Mouse (Mus musculus): ENCODE results near the gene Prss50. TPM values are rescaled to one million over a fixed set of nuclear protein-coding genes. Genes with fewer than 3 reads are reported as not detected.

Gene Prss50
- polyA plus RNA-seq, 1 experiment from 2014 or later, result 0.94 TPM

DNA sequence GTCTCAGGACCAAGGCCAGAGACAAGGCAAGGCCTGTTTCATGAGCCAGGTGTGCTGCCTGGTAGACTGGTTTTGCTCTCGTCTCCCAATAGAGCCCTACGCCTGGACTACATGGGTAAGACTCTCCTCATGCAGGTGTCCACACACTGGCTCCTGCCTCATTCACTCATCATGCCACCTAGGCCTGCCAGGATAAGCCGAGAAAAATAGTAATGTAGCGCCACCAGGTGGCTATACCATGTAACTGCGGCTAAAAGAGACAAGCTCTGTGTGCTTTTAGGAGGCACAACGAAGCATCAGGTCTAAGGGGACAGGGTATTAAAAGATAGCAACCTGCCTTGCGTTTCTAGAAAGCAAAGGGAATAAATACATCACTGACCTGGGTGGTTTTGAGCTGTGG, 13.3 kb downstream of the Prss50 start:
- H3K4me3 ChIP-seq (ENCODE audit: low read length), result no peak overlapping the region
- no peak overlapping the region for H3K9ac ChIP-seq (replicated peaks; ENCODE audit: low read length)
- no peak overlapping the region for H3K4me2 ChIP-seq (replicated peaks; ENCODE audit: low read depth, low read length)
- no peak for ATAC-seq (ENCODE audit: low FRiP score, low TSS enrichment)
- H3K27me3 ChIP-seq (ENCODE audit: insufficient read depth, low read length), result no peaks in the 10 kb centered on the region; the same call in 1 of the 2 replicates
- no peaks in the 10 kb centered on the region for H3K9me3 ChIP-seq (ENCODE audit: low read length)
- no peaks in the 10 kb centered on the region for H3K36me3 ChIP-seq (ENCODE audit: insufficient read depth, low read length)
- 19% methylated on average over 7 of the region's 7 CpGs for WGBS
- no peak overlapping the region for H3K27ac ChIP-seq (ENCODE audit: low read length)
- H3K4me1 ChIP-seq (ENCODE audit: insufficient read depth, low read length), result peaks cover 22% of the 10 kb centered on the region; the same call in 1 of the 2 replicates

DNA sequence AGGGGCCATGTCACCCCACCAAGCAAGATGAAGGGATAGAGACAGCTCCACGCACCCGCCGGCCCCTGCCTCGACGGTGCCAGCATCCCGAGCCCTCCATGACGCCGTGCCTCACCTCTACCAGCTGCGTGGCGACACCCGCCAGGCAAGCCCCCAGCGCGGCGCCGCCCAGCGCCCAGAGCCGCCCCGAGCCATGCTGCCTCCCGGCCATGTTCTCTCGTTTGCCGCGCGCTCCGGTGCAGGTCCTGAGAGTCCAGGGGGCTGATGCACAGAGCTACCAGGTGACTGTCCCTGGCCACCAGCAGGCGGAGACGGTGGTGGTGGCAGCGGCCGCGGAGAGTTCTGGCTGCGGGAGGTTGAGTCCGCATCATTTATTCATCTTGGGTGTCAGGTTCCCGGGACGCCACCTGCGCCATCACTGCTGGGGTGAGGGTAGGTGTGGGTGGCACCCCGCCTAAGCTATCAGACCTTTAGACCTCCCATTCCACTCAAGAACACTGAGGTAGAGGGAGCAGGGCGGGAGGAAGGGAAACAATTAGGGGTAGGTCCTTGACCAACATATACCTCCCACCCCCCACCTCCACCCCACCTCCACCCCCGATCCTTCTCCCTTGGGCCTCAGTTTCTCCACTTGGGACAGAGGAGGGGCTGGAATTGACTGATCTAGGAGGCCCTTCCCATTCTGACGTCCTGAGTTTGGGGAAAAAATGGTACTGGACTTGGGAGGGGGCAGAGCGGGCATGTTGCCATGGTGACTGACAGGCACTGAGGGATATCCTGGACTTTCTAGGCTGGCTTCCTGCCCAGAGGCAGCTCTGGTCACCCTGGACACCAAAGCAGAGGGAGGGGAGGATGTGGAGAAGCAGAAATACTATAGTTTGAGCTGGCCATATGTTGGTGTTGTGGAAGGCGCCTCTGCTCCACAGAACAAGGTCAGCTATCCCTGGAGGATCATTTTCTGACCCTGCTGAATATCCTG, 16.2 kb downstream of the Prss50 start:
- no peaks in the 10 kb centered on the region; the same call in 1 of the 2 replicates for H3K27me3 ChIP-seq (ENCODE audit: insufficient read depth, low read length)
- H3K9me3 ChIP-seq (ENCODE audit: low read length), result no peaks in the 10 kb centered on the region
- H3K4me1 ChIP-seq (ENCODE audit: insufficient read depth, low read length), result peaks cover 22% of the 10 kb centered on the region; the same call in 1 of the 2 replicates
- H3K4me2 ChIP-seq (replicated peaks; ENCODE audit: low read depth, low read length), result peak overlapping the region; percentile 63
- no peak overlapping the region for H3K27ac ChIP-seq (ENCODE audit: low read length)
- peak overlapping the region; percentile 39; the same call in 1 of the 2 replicates for H3K9ac ChIP-seq (replicated peaks; ENCODE audit: low read length)
- peak; percentile 42; the same call in 1 of the 2 replicates for ATAC-seq (ENCODE audit: low FRiP score, low TSS enrichment)
- no peaks in the 10 kb centered on the region for H3K36me3 ChIP-seq (ENCODE audit: insufficient read depth, low read length)
- H3K4me3 ChIP-seq (ENCODE audit: low read length), result peak overlapping the region; percentile 38
- WGBS, result 9% methylated on average over 40 of the region's 40 CpGs

DNA sequence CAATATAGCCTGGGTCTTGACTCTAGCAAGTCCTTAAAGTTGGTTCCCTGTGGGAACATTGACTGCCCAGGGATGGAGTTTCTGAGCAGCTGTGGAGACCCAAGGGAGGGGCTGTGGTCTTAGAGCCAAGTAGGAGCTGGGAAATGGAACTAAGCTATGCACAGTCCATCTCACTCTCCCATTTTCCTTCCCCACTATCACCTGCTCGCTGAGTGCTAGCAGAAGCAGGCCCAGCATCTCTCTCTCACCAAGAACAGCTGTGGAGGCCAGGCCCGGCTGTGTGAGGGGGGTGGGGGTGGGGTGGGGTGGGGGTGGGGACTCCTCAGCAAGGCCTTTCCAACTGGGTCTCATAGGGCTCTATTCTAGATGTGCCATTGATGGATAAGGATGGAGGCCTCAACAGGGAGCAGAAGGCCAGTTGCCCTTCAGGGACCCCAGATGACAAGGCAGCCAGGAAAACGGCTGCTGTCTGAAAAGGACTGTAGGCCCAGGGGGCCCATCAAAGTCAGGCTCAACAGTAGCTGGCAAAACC, 17.0 kb downstream of the Prss50 start:
- H3K4me1 ChIP-seq (ENCODE audit: insufficient read depth, low read length), result peaks cover 27% of the 10 kb centered on the region
- H3K9ac ChIP-seq (replicated peaks; ENCODE audit: low read length), result no peak overlapping the region
- H3K4me2 ChIP-seq (replicated peaks; ENCODE audit: low read depth, low read length), result no peak overlapping the region
- no peak overlapping the region for H3K27ac ChIP-seq (ENCODE audit: low read length)
- no peaks in the 10 kb centered on the region; the same call in 1 of the 2 replicates for H3K27me3 ChIP-seq (ENCODE audit: insufficient read depth, low read length)
- H3K9me3 ChIP-seq (ENCODE audit: low read length), result no peaks in the 10 kb centered on the region
- no peaks in the 10 kb centered on the region for H3K36me3 ChIP-seq (ENCODE audit: insufficient read depth, low read length)
- H3K4me3 ChIP-seq (ENCODE audit: low read length), result no peak overlapping the region
- WGBS, result 25% methylated on average over 3 of the region's 3 CpGs
- ATAC-seq (ENCODE audit: low FRiP score, low TSS enrichment), result no peak

DNA sequence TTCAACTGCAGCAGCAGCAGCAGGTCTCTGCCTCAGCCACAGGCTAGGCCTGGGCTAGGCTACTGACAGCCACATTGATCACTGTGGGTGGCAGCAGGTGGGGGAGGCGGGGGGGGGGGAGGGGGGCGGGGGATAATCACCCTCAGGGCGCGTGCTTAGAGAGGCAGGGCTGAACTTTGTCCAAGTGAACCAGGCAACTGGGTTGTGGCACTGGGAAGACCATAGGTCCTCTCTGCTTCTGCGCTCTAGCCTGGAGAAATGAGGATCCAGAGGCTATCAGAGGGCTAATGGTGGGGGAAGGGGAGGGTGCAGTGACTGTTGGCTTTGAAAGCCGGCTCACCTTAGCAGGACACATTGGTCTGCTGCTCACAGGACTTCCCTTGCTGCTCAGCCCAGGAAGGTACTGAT, 17.5 kb downstream of the Prss50 start:
- Histone ChIP-seq H3K9ac (replicated peaks; ENCODE audit: low read length) (no peak overlapping the region), H3K36me3 (ENCODE audit: insufficient read depth, low read length) (no peaks in the 10 kb centered on the region), H3K4me3 (ENCODE audit: low read length) (no peak overlapping the region), H3K27ac (ENCODE audit: low read length) (no peak overlapping the region), H3K4me1 (ENCODE audit: insufficient read depth, low read length) (peaks cover 28% of the 10 kb centered on the region), H3K27me3 (ENCODE audit: insufficient read depth, low read length) (no peaks in the 10 kb centered on the region; the same call in 1 of the 2 replicates), H3K4me2 (replicated peaks; ENCODE audit: low read depth, low read length) (no peak overlapping the region), H3K9me3 (ENCODE audit: low read length) (no peaks in the 10 kb centered on the region)
- no peak for ATAC-seq (ENCODE audit: low FRiP score, low TSS enrichment)
- WGBS, result 36% methylated on average over 4 of the region's 6 CpGs

DNA sequence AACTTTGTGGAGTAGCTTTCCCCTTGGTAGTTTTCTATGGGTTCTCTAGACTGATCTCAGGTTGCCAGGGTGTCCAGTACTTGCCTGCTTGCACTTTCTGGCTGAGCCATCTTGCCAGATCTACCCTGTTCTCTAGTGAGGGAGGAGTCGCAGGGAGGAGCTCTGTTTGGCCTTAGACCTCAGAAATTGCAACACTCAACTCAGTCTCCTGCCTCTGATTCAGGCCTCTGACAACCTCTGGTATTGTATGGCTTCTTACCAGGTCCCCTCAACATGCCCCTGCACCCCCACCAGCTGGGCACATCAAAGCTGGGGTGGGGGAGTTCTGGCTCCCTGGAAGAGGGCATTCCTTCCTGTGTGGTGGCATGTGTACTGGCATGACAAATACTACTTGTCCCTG, 19.6 kb downstream of the Prss50 start:
- Histone ChIP-seq H3K36me3 (ENCODE audit: insufficient read depth, low read length) (no peaks in the 10 kb centered on the region), H3K27ac (ENCODE audit: low read length) (no peak overlapping the region), H3K4me3 (ENCODE audit: low read length) (no peak overlapping the region), H3K4me2 (replicated peaks; ENCODE audit: low read depth, low read length) (no peak overlapping the region), H3K4me1 (ENCODE audit: insufficient read depth, low read length) (peaks cover 28% of the 10 kb centered on the region), H3K27me3 (ENCODE audit: insufficient read depth, low read length) (peaks cover 3% of the 10 kb centered on the region), H3K9me3 (ENCODE audit: low read length) (no peaks in the 10 kb centered on the region), H3K9ac (replicated peaks; ENCODE audit: low read length) (no peak overlapping the region)
- no peak for ATAC-seq (ENCODE audit: low FRiP score, low TSS enrichment)
- 86% methylated on average over 1 of the region's 1 CpGs for WGBS

DNA sequence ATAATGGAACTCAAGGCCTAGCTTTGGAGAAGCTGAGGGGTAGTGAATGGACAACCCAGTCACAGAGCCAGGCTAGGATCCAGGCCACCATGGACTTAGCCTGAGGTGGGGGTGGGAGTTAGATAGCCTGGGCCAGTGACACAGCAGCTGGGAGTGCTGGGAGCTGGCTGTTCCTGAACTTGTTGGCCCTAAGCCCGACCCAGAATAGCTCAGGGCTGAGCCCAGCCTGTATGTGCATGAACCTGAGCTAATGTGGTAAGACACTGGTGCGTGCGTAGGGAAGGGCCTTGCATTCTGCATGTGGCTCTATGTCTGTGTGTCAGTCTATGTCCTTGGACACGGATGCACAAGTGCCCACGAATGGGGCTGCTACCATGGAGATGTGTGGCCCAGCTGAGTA, 20.1 kb downstream of the Prss50 start:
- Histone ChIP-seq H3K4me2 (replicated peaks; ENCODE audit: low read depth, low read length) (no peak overlapping the region), H3K27me3 (ENCODE audit: insufficient read depth, low read length) (peaks cover 3% of the 10 kb centered on the region), H3K36me3 (ENCODE audit: insufficient read depth, low read length) (no peaks in the 10 kb centered on the region), H3K4me1 (ENCODE audit: insufficient read depth, low read length) (peaks cover 28% of the 10 kb centered on the region), H3K9ac (replicated peaks; ENCODE audit: low read length) (no peak overlapping the region), H3K27ac (ENCODE audit: low read length) (no peak overlapping the region), H3K4me3 (ENCODE audit: low read length) (no peak overlapping the region), H3K9me3 (ENCODE audit: low read length) (no peaks in the 10 kb centered on the region)
- WGBS, result 84% methylated on average over 5 of the region's 5 CpGs
- ATAC-seq (ENCODE audit: low FRiP score, low TSS enrichment), result no peak

DNA sequence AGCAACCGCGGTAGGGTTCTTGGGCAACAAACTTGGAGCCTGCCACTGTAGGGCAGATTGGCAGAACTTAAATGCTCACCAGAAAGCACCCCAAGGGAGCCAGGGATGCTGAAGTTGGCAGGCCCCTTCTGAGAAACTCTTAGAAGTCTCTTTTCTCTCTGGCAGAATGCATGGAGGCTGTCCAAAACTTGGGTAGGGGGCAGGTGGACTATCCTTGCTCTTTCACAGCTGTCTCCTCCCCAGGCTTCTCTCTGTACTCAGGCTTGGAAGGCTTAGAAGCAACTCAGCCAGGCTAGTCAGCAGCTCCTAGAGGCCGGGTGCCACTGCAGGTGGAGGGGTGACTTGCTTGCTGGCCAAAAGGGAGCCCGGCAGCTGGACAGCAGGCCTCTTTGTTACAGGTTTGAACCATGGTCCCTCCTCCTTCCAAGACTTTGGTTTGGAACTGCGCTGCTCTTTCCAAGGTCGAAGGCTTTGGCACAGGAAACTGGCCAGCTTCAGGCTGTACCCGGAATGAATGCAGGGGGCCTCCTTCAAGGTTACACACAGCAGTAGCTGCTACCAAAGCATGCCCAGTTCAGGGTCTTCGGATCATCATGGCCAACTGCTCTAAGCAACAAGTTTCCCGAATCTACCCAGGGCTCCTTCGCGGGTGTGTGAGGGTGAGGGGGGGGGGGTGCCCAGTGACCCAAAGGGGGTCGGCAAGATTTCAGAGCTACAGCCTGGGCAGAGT, 21.6 kb downstream of the Prss50 start, which contains the start of gene Als2cl:
Gene Als2cl, plus strand, starts transcription at position 680 of the 730 bp plus-strand sequence.
- ATAC-seq (ENCODE audit: low FRiP score, low TSS enrichment), result peak; percentile 16
- H3K4me3 ChIP-seq (ENCODE audit: low read length), result peak within 1 kb of the TSS; percentile 61
- H3K9ac ChIP-seq (replicated peaks; ENCODE audit: low read length), result peak within 1 kb of the TSS; percentile 73
- H3K9me3 ChIP-seq (ENCODE audit: low read length), result no peaks in the 10 kb centered on the region
- H3K4me1 ChIP-seq (ENCODE audit: insufficient read depth, low read length), result peaks cover 18% of the 10 kb centered on the region; the same call in 1 of the 2 replicates
- H3K27ac ChIP-seq (ENCODE audit: low read length), result peak within 1 kb of the TSS; percentile 74
- WGBS, result 14% methylated on average over 12 of the region's 12 CpGs
- H3K36me3 ChIP-seq (ENCODE audit: insufficient read depth, low read length), result no peaks in the 10 kb centered on the region
- H3K27me3 ChIP-seq (ENCODE audit: insufficient read depth, low read length), result peaks cover 3% of the 10 kb centered on the region; the same call in 1 of the 2 replicates
- peak within 1 kb of the TSS; percentile 87 for H3K4me2 ChIP-seq (replicated peaks; ENCODE audit: low read depth, low read length)

DNA sequence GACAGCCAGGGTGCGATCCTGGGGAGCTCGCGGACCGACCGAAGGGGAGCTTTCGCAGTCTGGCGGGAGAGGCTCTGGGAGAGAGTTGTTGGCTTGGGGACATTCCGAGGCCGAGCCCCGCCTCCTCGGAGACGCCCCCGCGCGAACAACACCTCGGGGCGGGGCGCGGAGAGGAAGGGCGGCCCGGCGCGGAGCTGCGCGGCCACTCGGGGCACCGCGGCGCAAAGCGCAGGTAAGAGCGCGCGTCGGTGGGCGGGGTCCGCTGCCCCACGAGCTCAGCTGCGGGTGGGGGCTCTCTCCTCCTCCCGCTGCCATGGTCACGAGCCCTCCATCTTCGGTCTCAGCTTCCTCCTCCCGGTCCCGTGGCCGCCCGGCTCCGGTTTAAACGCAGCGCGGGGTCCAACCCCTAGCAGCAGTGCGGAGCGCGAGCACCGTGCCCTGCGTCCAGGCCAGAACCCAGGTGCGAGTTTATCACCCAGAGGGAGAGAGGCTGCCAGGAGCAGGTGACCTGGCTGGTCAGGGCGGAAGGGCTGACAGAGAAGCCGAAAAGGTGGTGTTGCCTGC, 22.3 kb downstream of the Prss50 start, which contains the start of gene Tmie:
Gene Tmie, minus strand, starts transcription at position 116 of the 564 bp plus-strand sequence.
- Histone ChIP-seq H3K4me1 (ENCODE audit: insufficient read depth, low read length) (peaks cover 11% of the 10 kb centered on the region; the same call in 1 of the 2 replicates), H3K27ac (ENCODE audit: low read length) (peak within 1 kb of the TSS; percentile 74), H3K36me3 (ENCODE audit: insufficient read depth, low read length) (no peaks in the 10 kb centered on the region), H3K4me3 (ENCODE audit: low read length) (peak within 1 kb of the TSS; percentile 61), H3K27me3 (ENCODE audit: insufficient read depth, low read length) (peaks cover 3% of the 10 kb centered on the region; the same call in 1 of the 2 replicates), H3K9ac (replicated peaks; ENCODE audit: low read length) (peak within 1 kb of the TSS; percentile 73), H3K4me2 (replicated peaks; ENCODE audit: low read depth, low read length) (peak within 1 kb of the TSS; percentile 87), H3K9me3 (ENCODE audit: low read length) (no peaks in the 10 kb centered on the region)
- WGBS, result under 1% methylated on average over 39 of the region's 57 CpGs
- ATAC-seq (ENCODE audit: low FRiP score, low TSS enrichment), result peak; percentile 77

DNA sequence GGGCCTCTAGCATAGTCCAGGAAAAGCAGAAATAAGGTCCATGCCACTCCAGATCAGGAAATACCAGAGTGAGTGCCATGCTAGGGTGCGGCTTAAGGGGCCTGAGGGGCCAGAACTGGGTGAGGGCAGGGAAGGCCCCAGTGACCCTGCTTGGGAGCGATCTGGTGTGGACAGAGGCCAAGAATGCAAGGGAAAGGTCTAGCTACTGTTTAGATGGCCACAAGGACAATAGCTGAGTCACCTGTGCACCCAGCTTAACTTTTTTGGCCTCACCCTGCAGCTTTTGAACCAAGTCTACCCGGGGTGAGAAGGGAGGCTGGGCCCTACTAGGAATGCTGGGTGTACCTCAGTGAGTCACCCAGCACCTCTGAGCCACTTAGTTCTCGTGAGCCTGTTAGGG, 23.0 kb downstream of the Prss50 start:
- 67% methylated on average over 4 of the region's 4 CpGs for WGBS

More for the DNA sequence above, 23.0 kb downstream of the Prss50 start:
- H3K9ac ChIP-seq (replicated peaks; ENCODE audit: low read length), result peak overlapping the region; percentile 73
- peaks cover 7% of the 10 kb centered on the region; the same call in 1 of the 2 replicates for H3K4me1 ChIP-seq (ENCODE audit: insufficient read depth, low read length)
- H3K27me3 ChIP-seq (ENCODE audit: insufficient read depth, low read length), result peaks cover 3% of the 10 kb centered on the region; the same call in 1 of the 2 replicates
- H3K9me3 ChIP-seq (ENCODE audit: low read length), result no peaks in the 10 kb centered on the region
- ATAC-seq (ENCODE audit: low FRiP score, low TSS enrichment), result peak; percentile 33
- H3K27ac ChIP-seq (ENCODE audit: low read length), result peak overlapping the region; percentile 74
- H3K4me3 ChIP-seq (ENCODE audit: low read length), result peak overlapping the region; percentile 61
- H3K36me3 ChIP-seq (ENCODE audit: insufficient read depth, low read length), result no peaks in the 10 kb centered on the region
- H3K4me2 ChIP-seq (replicated peaks; ENCODE audit: low read depth, low read length), result peak overlapping the region; percentile 87

Data from kidney, embryonic 16.5 days (tissue).